Mouse (Mus musculus) midbrain, embryonic 12.5 days (tissue): Measurements from ENCODE around the gene Paip2b. TPM values are rescaled to one million over a fixed set of nuclear protein-coding genes. Genes with fewer than 3 reads are reported as not detected.

ENCODE experiments used
- ATAC-seq: fragments of 200-750 bp; cut with Nextera tagmentation; 2 replicates; pipeline ENCODE4 v1.8.0; 2017; ENCODE audit warnings: low read depth, moderate TSS enrichment, moderate library complexity; ENCODE audit not compliant: low FRiP score
- H3K27ac ChIP-seq: fragments of 300-500 bp; sonication (generic); replicated peaks from 2 replicates; pipeline ENCODE4 v1.5.1; 2016; ENCODE audit warnings: mild to moderate bottlenecking
- H3K27me3 ChIP-seq: fragments of 300-500 bp; sonication (generic); 2 replicates; pipeline ENCODE4 v1.6.1; 2016; ENCODE audit warnings: mild to moderate bottlenecking
- H3K36me3 ChIP-seq: fragments of 300-500 bp; sonication (generic); 2 replicates; pipeline ENCODE4 v1.6.1; 2016
- H3K4me1 ChIP-seq: fragments of 300-500 bp; sonication (generic); 2 replicates; pipeline ENCODE4 v1.6.1; 2016
- H3K4me2 ChIP-seq: fragments of 300-500 bp; sonication (generic); replicated peaks from 2 replicates; pipeline ENCODE4 v1.6.1; 2016; ENCODE audit warnings: mild to moderate bottlenecking, moderate library complexity
- H3K4me3 ChIP-seq: fragments of 300-500 bp; sonication (generic); 2 replicates; pipeline ENCODE4 v1.5.1; 2016; ENCODE audit warnings: mild to moderate bottlenecking
- H3K9ac ChIP-seq: fragments of 300-500 bp; sonication (generic); replicated peaks from 2 replicates; pipeline ENCODE4 v1.6.1; 2016; ENCODE audit warnings: mild to moderate bottlenecking, moderate library complexity
- H3K9me3 ChIP-seq: fragments of 300-500 bp; sonication (generic); 2 replicates; pipeline ENCODE4 v1.6.1; 2016; ENCODE audit warnings: mild to moderate bottlenecking
- WGBS: fragments of 180-500 bp; shearing (Covaris S2); methylation state at CpG from one replicate; pipeline ENCODE4 v1.1.7; 2016; 5-methylcytosine and 5-hydroxymethylcytosine counted together
- polyA plus RNA-seq: library from polyadenylated mRNA; unstranded; fragments of >200 nt; fragmentation: Nextera tagmentation; extraction: Ambion mirVana; gene quantifications from 2 replicates; pipeline ENCODE4 v1.2.1, GENCODE M21; 2016

Paip2b gene
- polyA plus RNA-seq, 1 experiment from 2014 or later, result 21.8 TPM

- Histone ChIP-seq H3K9ac (no peak overlapping the region), H3K4me2 (no peak overlapping the region), H3K27me3 (peaks cover 32% of the 10 kb centered on the region), H3K27ac (no peak overlapping the region), H3K4me1 (peaks cover 12% of the 10 kb centered on the region), H3K36me3 (peaks cover 36% of the 10 kb centered on the region), H3K4me3 (no peak overlapping the region), H3K9me3 (no peaks in the 10 kb centered on the region)
- no peak for ATAC-seq
- WGBS, result 92% methylated on average over 3 of the region's 3 CpGs
Observed at GRCm38 (mm10) chr6:83766982-83767381, 64.6 kb downstream of the Paip2b start.

DNA sequence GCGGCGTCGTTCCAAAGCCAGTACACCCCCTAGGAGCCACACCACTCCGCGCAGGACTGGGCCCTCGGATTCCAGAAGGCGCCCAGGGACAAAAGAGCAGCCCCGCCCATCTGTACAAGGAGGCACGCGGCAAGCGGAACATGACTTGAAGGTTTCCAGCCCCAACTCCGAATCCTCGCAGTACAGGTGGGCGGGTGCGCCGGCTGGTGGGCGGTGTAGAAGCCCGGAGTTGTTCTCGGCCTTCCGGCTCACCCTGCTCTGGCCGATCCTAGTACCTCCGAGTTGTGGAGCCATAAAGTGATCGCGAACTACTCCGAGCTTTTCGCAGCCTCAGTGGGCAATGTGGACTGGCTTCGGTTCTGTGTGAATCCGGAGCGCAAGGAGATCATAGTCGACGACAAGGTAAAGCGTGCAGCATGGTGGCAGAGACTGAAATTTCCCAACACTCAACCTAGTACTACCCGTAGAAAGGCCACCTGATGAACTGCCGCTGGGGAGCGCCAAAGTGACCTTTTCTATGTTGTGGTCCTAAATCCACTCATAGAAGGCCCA is 68.6 kb downstream of the Paip2b start:
- peak; percentile 41; the same call in 1 of the 2 replicates for ATAC-seq
- peak overlapping the region; percentile 50 for H3K4me2 ChIP-seq
- peak overlapping the region; percentile 24; the same call in 1 of the 2 replicates for H3K9ac ChIP-seq
- WGBS, result 2% methylated on average over 35 of the region's 35 CpGs
- H3K9me3 ChIP-seq, result no peaks in the 10 kb centered on the region
- H3K27me3 ChIP-seq, result peaks cover 69% of the 10 kb centered on the region
- 0 out of 2 replicates have a peak, but pooled peaks cover 5% of the 10 kb centered on the region for H3K36me3 ChIP-seq
- H3K4me3 ChIP-seq, result peak overlapping the region; percentile 27
- H3K27ac ChIP-seq, result no peak overlapping the region
- peaks cover 15% of the 10 kb centered on the region for H3K4me1 ChIP-seq

DNA sequence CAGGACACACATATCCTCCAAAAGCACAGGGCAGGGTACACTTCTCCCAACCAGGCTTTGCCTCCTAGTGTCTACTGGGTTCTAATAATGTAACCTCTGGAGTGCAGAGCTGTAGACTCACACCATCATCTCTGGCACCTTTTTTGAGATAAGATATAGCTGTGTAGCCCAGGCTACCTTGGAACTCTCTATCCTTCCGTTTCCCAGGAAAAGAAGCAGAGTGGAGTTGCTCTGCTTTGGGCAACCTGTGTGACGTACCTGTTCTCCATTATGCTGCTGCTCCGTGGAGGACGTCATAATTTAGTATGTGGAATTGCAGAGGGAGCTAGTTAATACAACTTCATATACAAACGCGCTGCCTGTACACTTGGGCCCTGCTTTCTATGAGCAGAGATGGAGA is 69.2 kb downstream of the Paip2b start, which contains the start of gene Ankrd53:
Ankrd53 (plus strand) TSS at position 301 of the 400 bp plus-strand sequence.
- Histone ChIP-seq H3K9me3 (no peaks in the 10 kb centered on the region), H3K4me2 (peak within 1 kb of the TSS; percentile 50), H3K27ac (no peak within 1 kb of the TSS), H3K4me1 (peaks cover 16% of the 10 kb centered on the region), H3K36me3 (0 out of 2 replicates have a peak, but pooled peaks cover 5% of the 10 kb centered on the region), H3K4me3 (peak within 1 kb of the TSS; percentile 27), H3K9ac (peak within 1 kb of the TSS; percentile 24; the same call in 1 of the 2 replicates), H3K27me3 (peaks cover 75% of the 10 kb centered on the region)
- no peak for ATAC-seq
- WGBS, result 28% methylated on average over 6 of the region's 6 CpGs

DNA sequence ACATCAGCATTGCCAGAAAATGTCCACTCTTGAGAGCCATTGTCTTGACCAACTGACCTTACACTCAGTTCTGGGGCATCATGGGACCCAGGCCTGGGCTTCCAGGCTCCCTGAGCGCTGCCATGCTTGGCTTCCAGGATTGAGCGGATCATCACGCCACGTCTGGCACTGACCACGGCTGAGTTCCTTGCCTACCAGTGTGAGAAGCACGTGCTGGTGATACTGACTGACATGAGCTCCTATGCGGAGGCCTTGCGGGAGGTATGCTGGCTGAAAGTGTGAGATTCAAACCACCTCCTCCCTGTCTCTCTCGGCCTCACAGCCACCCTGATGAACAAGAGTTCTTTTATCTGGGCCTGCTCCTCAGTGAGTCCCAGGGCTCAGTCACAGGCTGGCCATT is 75.5 kb downstream of the Paip2b start:
- H3K27me3 ChIP-seq, result peaks cover 77% of the 10 kb centered on the region
- 73% methylated on average over 9 of the region's 9 CpGs for WGBS
- H3K9ac ChIP-seq, result no peak overlapping the region
- no peak overlapping the region for H3K4me3 ChIP-seq
- no peak overlapping the region for H3K4me2 ChIP-seq
- H3K4me1 ChIP-seq, result 0 out of 2 replicates have a peak, but pooled peaks cover 4% of the 10 kb centered on the region
- no peak for ATAC-seq
- H3K36me3 ChIP-seq, result no peaks in the 10 kb centered on the region
- H3K9me3 ChIP-seq, result no peaks in the 10 kb centered on the region
- no peak overlapping the region for H3K27ac ChIP-seq

Other genes with a start within 250 kb of the Paip2b start
- not detected in 2 replicates for gene Clec4f, start 175.6 kb downstream of the Paip2b start, polyA plus RNA-seq
- not detected in 2 replicates for gene Cd207, start 153.9 kb downstream of the Paip2b start, polyA plus RNA-seq
- 0.42 and 0.68 TPM in 2 replicates for gene Vax2, start 120.5 kb downstream of the Paip2b start, polyA plus RNA-seq
- not detected in 2 replicates for gene Atp6v1b1, start 88.8 kb downstream of the Paip2b start, polyA plus RNA-seq
- 0.30 TPM in 1 of 2 replicates, not detected in the other for gene Ankrd53, start 69.1 kb downstream of the Paip2b start, polyA plus RNA-seq
- gene Tex261, start 55.9 kb downstream of the Paip2b start, polyA plus RNA-seq, result 67.9 and 70.1 TPM in 2 replicates
- gene Nagk, start 36.8 kb downstream of the Paip2b start, polyA plus RNA-seq, result 53.6 and 54.9 TPM in 2 replicates
- 102 and 110 TPM in 2 replicates for gene Zfp638, start 35.4 kb upstream of the Paip2b start, polyA plus RNA-seq
- gene Dysf, start 176.8 kb upstream of the Paip2b start, polyA plus RNA-seq, result 3.8 and 4.0 TPM in 2 replicates